Mouse (Mus musculus) spleen, adult 2 months (tissue): ENCODE results near the gene Gtf2h3. TPM values are rescaled to one million over a fixed set of nuclear protein-coding genes. Genes with fewer than 3 reads are reported as not detected.
A peak's percentile ranks its signal among the peaks of the same experiment; 100 is the strongest.
"Not testable (repeated sequence)": the region's sequence is repeated elsewhere in the genome, so short reads cannot be mapped to it uniquely, and the experiment has no call there.

ENCODE experiments used
- DNase-seq, 2 experiments: peaks; one replicate each; pipeline versions ENCODE4 v3.0.0 to v3.0.0-alpha.2; 2012 to 2021; ENCODE audit warnings: low spot score in 2 of 2, low read depth in 1 of 2
- H3K27ac ChIP-seq: fragments of 200-500 bp; 2 replicates; pipeline ENCODE4 v1.5.1; 2012; ENCODE audit warnings: low read length, inconsistent platforms; ENCODE audit not compliant: insufficient read depth
- H3K27me3 ChIP-seq: fragments of 200-500 bp; 2 replicates; pipeline ENCODE4 v1.6.1; 2012; ENCODE audit warnings: mild to moderate bottlenecking, moderate library complexity, low read length, inconsistent platforms; ENCODE audit not compliant: control insufficient read depth, insufficient read depth
- H3K36me3 ChIP-seq: fragments of 200-500 bp; 2 replicates; pipeline ENCODE4 v1.6.1; 2012; ENCODE audit warnings: mild to moderate bottlenecking, low read length, inconsistent platforms; ENCODE audit not compliant: control insufficient read depth, insufficient read depth
- H3K4me1 ChIP-seq: fragments of 200-500 bp; 2 replicates; pipeline ENCODE4 v1.6.1; 2011; ENCODE audit warnings: inconsistent platforms; ENCODE audit not compliant: control insufficient read depth, insufficient read depth, insufficient read length
- H3K4me3 ChIP-seq: fragments of 200-500 bp; 2 replicates; pipeline ENCODE4 v1.5.1; 2011; ENCODE audit warnings: mild to moderate bottlenecking, inconsistent platforms; ENCODE audit not compliant: insufficient read depth, insufficient read length; ENCODE audit errors: extremely low read depth
- CTCF ChIP-seq: fragments of 200-500 bp; IDR thresholded peaks from 2 replicates; pipeline ENCODE4 v1.5.1; 2011; ENCODE audit warnings: mild to moderate bottlenecking, inconsistent platforms; ENCODE audit not compliant: insufficient read depth, insufficient read length, insufficient replicate concordance; ENCODE audit errors: extremely low read depth
- POLR2A ChIP-seq: fragments of 200-500 bp; IDR thresholded peaks from 2 replicates; pipeline ENCODE4 v1.6.1; 2011; ENCODE audit warnings: low read depth, low read length, inconsistent platforms
- WGBS: fragments of 180-500 bp; shearing (Covaris S2); methylation state at CpG from one replicate; pipeline ENCODE4 v1.1.7; 2018; 5-methylcytosine and 5-hydroxymethylcytosine counted together
- polyA plus RNA-seq: library from polyadenylated mRNA; depleted of rRNA; stranded (reverse); fragments of >200 nt; gene quantifications from 2 replicates; pipeline ENCODE4 v1.2.3, GENCODE M21; 2012

Gtf2h3 gene
- polyA plus RNA-seq, 1 experiment = 29.4 TPM

GRCm38 (mm10) chr5:124628448-124629363, 49.8 kb downstream of the Gtf2h3 start, which contains the start of gene Atp6v0a2:
Gene Atp6v0a2, plus strand, starts transcription at chr5:124628576.
- WGBS = under 1% methylated on average over 57 of the region's 58 CpGs
- Histone ChIP-seq H3K27me3 (no peaks in the 10 kb centered on the region), H3K4me3 (peak within 1 kb of the TSS; percentile 96), H3K27ac (peak within 1 kb of the TSS; percentile 77), H3K4me1 (peaks cover 10% of the 10 kb centered on the region), H3K36me3 (0 out of 2 replicates have a peak, but pooled peaks cover 1% of the 10 kb centered on the region)
- TF ChIP-seq CTCF (no peak), POLR2A (peak; percentile 36)
- peak; percentile 75 to 95 for DNase-seq

DNA sequence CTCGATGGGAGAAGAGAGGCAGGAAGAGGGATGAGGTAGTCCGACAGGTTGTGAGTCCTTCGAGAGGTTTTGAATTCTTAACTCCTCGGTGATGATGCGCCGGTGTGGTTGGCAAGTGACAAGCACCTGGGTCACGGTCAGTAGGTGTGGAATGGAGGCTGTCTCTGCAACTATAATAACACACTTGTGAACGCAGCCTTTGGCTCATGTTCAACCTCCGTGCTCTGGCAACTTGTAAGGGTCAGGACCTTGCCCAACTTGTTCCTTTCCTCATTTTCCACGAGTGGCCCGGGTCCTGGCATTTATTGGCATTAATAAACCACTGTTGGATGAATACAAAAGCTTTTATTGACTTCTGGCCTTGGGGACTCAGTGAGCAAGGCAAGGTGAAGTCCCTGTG, 50.7 kb downstream of the Gtf2h3 start:
- Histone ChIP-seq H3K27ac (no peak overlapping the region), H3K27me3 (no peaks in the 10 kb centered on the region), H3K4me3 (peak overlapping the region; percentile 96), H3K4me1 (peaks cover 10% of the 10 kb centered on the region), H3K36me3 (peaks cover 5% of the 10 kb centered on the region)
- TF ChIP-seq CTCF (no peak), POLR2A (no peak)
- 10% methylated on average over 11 of the region's 11 CpGs for WGBS
- no peak for DNase-seq

DNA sequence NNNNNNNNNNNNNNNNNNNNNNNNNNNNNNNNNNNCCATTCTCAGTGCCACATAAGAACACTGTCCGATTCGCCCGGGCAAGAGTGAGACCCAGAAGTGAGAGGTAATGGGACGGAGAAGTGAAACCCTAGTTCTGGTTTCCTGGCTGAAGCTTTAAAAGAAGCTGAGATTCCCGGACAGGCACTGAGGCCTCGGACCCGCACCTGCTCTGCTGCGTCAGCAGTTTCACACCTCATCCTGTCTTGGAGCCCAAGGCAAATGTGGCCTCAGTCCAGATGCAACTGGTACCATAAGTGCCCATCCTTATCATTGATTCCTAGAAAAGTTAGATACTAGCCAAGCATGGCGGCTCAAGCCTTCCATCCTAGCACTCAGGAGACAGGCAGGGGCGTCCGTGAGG, 52.7 kb downstream of the Gtf2h3 start:
- H3K4me3 ChIP-seq = no peak overlapping the region
- no peaks in the 10 kb centered on the region for H3K27me3 ChIP-seq
- peaks cover 12% of the 10 kb centered on the region for H3K4me1 ChIP-seq
- TF ChIP-seq CTCF (no peak), POLR2A (no peak)
- peaks cover 15% of the 10 kb centered on the region for H3K36me3 ChIP-seq
- DNase-seq = no peak
- H3K27ac ChIP-seq = no peak overlapping the region
- 79% methylated on average over 11 of the region's 11 CpGs for WGBS

DNA sequence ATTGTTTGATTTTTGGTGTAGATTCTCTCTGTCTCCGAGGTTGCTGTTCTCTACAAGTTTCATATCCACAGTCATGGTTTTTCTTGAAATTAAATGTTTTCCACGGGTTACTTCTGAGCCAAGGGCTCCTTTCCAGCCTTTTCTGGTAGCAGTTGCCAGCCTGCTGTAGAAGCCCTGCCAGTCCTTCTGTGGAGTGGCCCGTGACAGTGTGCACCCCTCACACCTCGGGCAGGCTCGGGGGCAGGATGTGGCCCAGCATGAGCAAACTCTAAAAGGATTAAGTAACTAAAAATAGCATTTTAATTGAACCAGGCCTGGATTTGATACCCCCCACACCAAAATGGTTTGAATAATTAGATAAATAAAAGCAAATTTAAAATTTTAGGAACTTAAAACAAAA, 53.5 kb downstream of the Gtf2h3 start:
- Histone ChIP-seq H3K27ac (no peak overlapping the region), H3K36me3 (peaks cover 16% of the 10 kb centered on the region), H3K27me3 (no peaks in the 10 kb centered on the region), H3K4me3 (no peak overlapping the region), H3K4me1 (peaks cover 19% of the 10 kb centered on the region)
- DNase-seq = no peak
- TF ChIP-seq POLR2A (no peak), CTCF (no peak)
- 46% methylated on average over 5 of the region's 5 CpGs for WGBS

GRCm38 (mm10) chr5:124633425-124633824, 54.5 kb downstream of the Gtf2h3 start:
- no peaks in the 10 kb centered on the region for H3K27me3 ChIP-seq
- H3K36me3 ChIP-seq = peaks cover 21% of the 10 kb centered on the region
- no peak overlapping the region for H3K27ac ChIP-seq
- no peak for DNase-seq
- TF ChIP-seq CTCF (no peak), POLR2A (no peak)
- 39% methylated on average over 2 of the region's 2 CpGs for WGBS
- no peak overlapping the region for H3K4me3 ChIP-seq
- peaks cover 19% of the 10 kb centered on the region for H3K4me1 ChIP-seq

- H3K27me3 ChIP-seq, DNase-seq, H3K27ac ChIP-seq, H3K4me3 ChIP-seq: not testable (repeated sequence)
- Histone ChIP-seq H3K4me1 (peaks cover 14% of the 10 kb centered on the region; the same call in 1 of the 2 replicates), H3K36me3 (peaks cover 35% of the 10 kb centered on the region)
- WGBS = 93% methylated on average over 4 of the region's 4 CpGs
These were observed 56.1 kb downstream of the Gtf2h3 start for GRCm38 (mm10) chr5:124635068-124635467.

GRCm38 (mm10) chr5:124636139-124636538, 57.2 kb downstream of the Gtf2h3 start:
- TF ChIP-seq CTCF = no peak
- no peaks in the 10 kb centered on the region for H3K27me3 ChIP-seq
- 93% methylated on average over 3 of the region's 3 CpGs for WGBS
- H3K4me1 ChIP-seq = peaks cover 13% of the 10 kb centered on the region; the same call in 1 of the 2 replicates
- no peak for DNase-seq
- peaks cover 41% of the 10 kb centered on the region for H3K36me3 ChIP-seq
- no peak overlapping the region for H3K4me3 ChIP-seq
- H3K27ac ChIP-seq = no peak overlapping the region
